Mouse (Mus musculus): Measurements from ENCODE around the gene Vmn1r64. TPM values are rescaled to one million over a fixed set of nuclear protein-coding genes. Genes with fewer than 3 reads are reported as not detected.

Vmn1r64 gene
- polyA plus RNA-seq (2012; rRNA removed) = not detected in 2 replicates

DNA sequence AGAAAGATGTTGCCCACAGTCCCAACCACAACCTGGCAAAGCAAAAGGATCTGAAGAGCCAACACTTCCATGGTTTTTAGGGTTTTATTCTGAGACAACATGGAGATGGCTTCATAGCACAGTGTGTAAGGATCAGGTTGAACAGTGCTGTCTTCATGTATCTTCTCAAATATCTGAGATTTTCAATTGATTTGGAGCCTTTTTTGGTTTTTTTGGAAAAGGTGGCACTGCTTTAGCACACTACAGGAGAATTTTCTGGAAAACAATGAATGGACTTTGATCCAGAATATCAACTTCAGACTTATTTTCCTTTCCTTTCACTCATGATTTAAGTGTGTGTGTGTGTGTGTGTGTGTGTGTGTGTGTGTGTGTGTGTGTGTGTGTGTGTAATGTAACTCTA lies at the start of gene Vmn1r64:
Gene Vmn1r64 (minus strand): TSS at position 101 of the 400 bp plus-strand sequence.

Other genes with a start within 250 kb of the Vmn1r64 start
- gene Vmn1r62, start 210.9 kb downstream of the Vmn1r64 start, polyA plus RNA-seq (2012; rRNA removed) = not detected in 2 replicates
- not detected in 2 replicates for gene Vmn1r63, start 79.1 kb downstream of the Vmn1r64 start, polyA plus RNA-seq (2012; rRNA removed)
- gene Vmn1r65, start 126.5 kb upstream of the Vmn1r64 start, polyA plus RNA-seq (2012; rRNA removed) = not detected in 2 replicates
- not detected in 2 replicates for gene Nlrp4c, start 160.6 kb upstream of the Vmn1r64 start, polyA plus RNA-seq (2012; rRNA removed)

Measured in stomach, adult 2 months (tissue).